Mouse (Mus musculus): ENCODE data around the gene Cfdp1.

The Cfdp1 gene

GRCm38 (mm10) chr8:111853861-111854501, at the start of gene Cfdp1:
Gene Cfdp1 (minus strand): TSS chr8:111854291.
- peak; percentile 95 for DNase-seq

- DNase-seq, result no peak
Measured at GRCm38 (mm10) chr8:111902080-111902479, 48.0 kb upstream of the Cfdp1 start.

- no peak for DNase-seq
Measured at GRCm38 (mm10) chr8:111898586-111898985, 44.5 kb upstream of the Cfdp1 start.

GRCm38 (mm10) chr8:111894955-111895354, 40.9 kb upstream of the Cfdp1 start:
- DNase-seq, result no peak

GRCm38 (mm10) chr8:111892615-111893014, 38.5 kb upstream of the Cfdp1 start:
- DNase-seq, result no peak

- DNase-seq, result no peak
Measured at GRCm38 (mm10) chr8:111891983-111892382, 37.9 kb upstream of the Cfdp1 start.

- no peak for DNase-seq
Measured at GRCm38 (mm10) chr8:111890911-111891303, 36.8 kb upstream of the Cfdp1 start.

GRCm38 (mm10) chr8:111889931-111890910, 36.1 kb upstream of the Cfdp1 start:
- no peak for DNase-seq

- DNase-seq, result peak; percentile 32
Measured at GRCm38 (mm10) chr8:111888091-111888650, 34.1 kb upstream of the Cfdp1 start.

- no peak for DNase-seq
Measured at GRCm38 (mm10) chr8:111887479-111887878, 33.4 kb upstream of the Cfdp1 start.

- no peak for DNase-seq
Measured at GRCm38 (mm10) chr8:111883615-111884014, 29.5 kb upstream of the Cfdp1 start.

GRCm38 (mm10) chr8:111881591-111881990, 27.5 kb upstream of the Cfdp1 start:
- peak; percentile 67 for DNase-seq

- DNase-seq, result no peak
Measured at GRCm38 (mm10) chr8:111877711-111878110, 23.6 kb upstream of the Cfdp1 start.

- DNase-seq, result peak; percentile 98
Measured at GRCm38 (mm10) chr8:111876355-111876948, 22.4 kb upstream of the Cfdp1 start, which contains the start of gene Tmem170. Gene Tmem170 (minus strand): TSS chr8:111876750.

GRCm38 (mm10) chr8:111875758-111876157, 21.7 kb upstream of the Cfdp1 start:
- no peak for DNase-seq

GRCm38 (mm10) chr8:111871278-111871677, 17.2 kb upstream of the Cfdp1 start:
- DNase-seq, result no peak

- no peak for DNase-seq
Measured at GRCm38 (mm10) chr8:111870379-111870778, 16.3 kb upstream of the Cfdp1 start.

GRCm38 (mm10) chr8:111868664-111869063, 14.6 kb upstream of the Cfdp1 start:
- DNase-seq, result no peak

GRCm38 (mm10) chr8:111865857-111866256, 11.8 kb upstream of the Cfdp1 start:
- no peak for DNase-seq

- no peak for DNase-seq
Measured at GRCm38 (mm10) chr8:111865130-111865852, 11.2 kb upstream of the Cfdp1 start.

GRCm38 (mm10) chr8:111864648-111865047, 10.6 kb upstream of the Cfdp1 start:
- DNase-seq, result no peak

- DNase-seq, result no peak
Measured at GRCm38 (mm10) chr8:111863280-111863679, 9.2 kb upstream of the Cfdp1 start.

Measured in liver (tissue).